Mouse (Mus musculus) adrenal gland, postnatal 4 days (tissue): Measurements from ENCODE around the gene Rasgrp3. TPM values are rescaled to one million over a fixed set of nuclear protein-coding genes. Genes with fewer than 3 reads are reported as not detected.
"Not testable (repeated sequence)": the region's sequence is repeated elsewhere in the genome, so short reads cannot be mapped to it uniquely, and the experiment has no call there.

Source experiments
- DNase-seq, 2 experiments: peaks; one replicate each; pipeline ENCODE4 v3.0.0; 2021 to 2022; ENCODE audit warnings: low spot score in 2 of 2, mixed read lengths in 2 of 2
- long read RNA-seq, 2 experiments: library from polyadenylated mRNA; stranded (forward); transcript quantifications; one replicate each; pipeline ENCODE4 v2.0.0; 2021
- total RNA-seq, 2 experiments: library from RNA; stranded (reverse); gene quantifications; 2 replicates each; pipeline ENCODE4 v1.2.3; 2021

Rasgrp3 gene
- 10 to 100 TPM; 27.3 to 27.5 TPM for total RNA-seq
- long read RNA-seq, experiment 1 = 0 reads
- long read RNA-seq, experiment 2, partial matches to known transcripts = 0 of 3 reads
- long read RNA-seq, experiment 2, other reads (novel, unspliced or antisense) = 3 of 3 reads

DNA sequence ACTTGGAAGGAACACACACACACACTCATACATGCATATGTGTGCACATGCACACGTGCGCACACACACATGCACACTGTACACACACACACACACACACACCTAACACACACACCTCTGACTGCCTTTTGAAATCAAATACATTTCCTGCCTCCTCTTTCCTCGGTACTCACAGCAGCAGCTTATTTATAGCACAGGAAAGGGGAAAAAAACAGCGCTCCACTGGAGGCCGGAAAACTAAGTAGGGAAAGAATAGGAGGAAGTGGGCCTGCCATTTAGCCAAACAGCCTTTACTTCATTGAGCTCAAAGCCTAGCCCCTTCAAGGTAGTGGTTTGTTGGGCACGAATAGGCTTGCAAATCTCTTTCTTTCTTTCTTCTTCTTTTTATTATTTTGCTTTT, at the start of gene Rasgrp3:
Gene Rasgrp3, plus strand, starts transcription at position 298 of the 400 bp plus-strand sequence.
- DNase-seq = no peak

DNA sequence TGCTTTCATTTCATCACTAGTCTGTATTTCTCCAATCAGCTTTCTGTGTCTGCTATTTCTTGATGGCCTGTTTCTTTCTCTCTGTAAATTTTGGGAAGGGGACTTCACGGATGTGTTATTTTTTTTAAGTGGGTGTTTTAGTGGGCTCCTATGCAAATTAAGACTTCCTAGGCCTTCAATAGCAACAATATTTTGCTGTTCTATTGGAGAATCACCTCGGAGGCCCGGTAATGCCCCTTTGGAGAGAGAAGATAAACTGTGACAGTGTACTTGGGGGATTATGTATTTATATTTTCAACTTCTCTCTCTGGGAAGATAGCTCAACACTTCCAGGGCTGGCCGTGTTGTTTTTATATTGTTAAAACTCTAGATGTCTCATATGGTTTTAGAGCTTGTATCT, 47.3 kb upstream of the Rasgrp3 start:
- no peak for DNase-seq

DNA sequence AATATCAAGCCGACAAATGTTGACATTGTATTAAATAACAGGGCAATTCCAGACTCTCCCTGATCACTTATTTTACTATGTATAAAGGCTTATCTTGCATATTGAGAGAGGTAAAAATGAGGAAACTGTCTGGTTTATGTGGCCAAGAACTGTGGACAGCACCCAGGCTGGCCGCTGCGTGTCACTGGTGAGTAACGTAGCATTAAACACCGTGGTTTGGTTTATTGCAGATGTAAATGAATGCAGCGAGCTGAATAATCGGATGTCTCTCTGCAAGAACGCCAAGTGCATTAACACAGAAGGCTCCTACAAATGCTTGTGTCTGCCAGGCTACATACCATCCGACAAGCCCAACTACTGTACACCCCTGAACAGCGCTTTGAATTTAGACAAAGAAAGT, 45.6 kb upstream of the Rasgrp3 start:
- DNase-seq = no peak

DNA sequence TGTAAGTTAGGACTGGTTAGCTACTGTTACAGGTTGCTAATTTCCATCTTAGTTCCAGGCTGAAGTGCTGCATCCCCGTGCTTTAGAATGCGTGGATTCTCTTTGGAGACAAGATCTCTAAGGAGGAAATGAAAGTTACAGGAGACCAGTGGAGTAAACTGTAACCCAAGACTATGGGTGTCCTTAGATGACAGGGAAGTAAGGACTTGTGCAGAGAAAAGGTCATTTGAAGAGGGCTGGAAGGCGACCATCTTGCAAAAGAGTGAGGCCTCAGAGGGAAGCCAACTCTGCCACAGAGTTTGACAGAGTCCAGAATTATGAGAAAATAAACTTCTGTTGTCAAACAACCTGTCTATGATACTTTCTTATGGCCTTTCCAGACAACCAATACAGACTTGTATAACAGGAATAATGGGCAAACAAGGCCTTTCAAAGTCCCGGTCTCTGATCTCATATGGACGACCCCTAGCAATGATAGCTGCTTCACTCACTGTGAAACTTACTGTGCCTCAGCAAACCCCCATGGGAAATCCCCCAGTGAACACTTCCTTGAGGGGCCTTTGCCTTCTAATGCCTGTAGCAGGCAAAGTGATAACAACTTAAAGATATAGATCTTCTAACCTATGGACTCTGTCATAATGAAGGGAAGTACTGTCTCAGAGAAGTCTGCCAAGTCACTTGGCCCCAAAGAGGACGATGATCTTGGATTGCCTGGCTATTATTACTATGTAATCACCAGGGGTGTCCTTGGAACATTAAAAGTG, 44.1 kb upstream of the Rasgrp3 start:
- DNase-seq = no peak

DNA sequence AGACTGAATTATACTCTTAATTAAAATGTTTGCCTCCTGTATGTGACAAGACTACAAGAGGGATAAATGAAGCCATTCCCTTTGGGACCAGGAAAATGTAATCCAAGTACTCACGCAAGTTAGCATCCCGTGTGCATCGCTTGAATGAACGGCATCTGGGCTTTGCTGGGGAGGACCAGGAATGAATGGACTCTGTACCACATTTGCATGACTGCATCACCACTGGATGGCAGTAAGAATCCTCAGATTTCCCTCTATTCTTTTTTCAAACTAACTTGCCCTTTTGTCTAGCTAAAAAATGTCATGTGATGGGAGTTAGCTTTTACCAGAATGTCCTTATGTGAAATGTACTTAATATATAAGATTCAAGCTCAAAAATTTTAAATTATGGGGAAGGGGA, 29.3 kb upstream of the Rasgrp3 start:
- no peak for DNase-seq

DNA sequence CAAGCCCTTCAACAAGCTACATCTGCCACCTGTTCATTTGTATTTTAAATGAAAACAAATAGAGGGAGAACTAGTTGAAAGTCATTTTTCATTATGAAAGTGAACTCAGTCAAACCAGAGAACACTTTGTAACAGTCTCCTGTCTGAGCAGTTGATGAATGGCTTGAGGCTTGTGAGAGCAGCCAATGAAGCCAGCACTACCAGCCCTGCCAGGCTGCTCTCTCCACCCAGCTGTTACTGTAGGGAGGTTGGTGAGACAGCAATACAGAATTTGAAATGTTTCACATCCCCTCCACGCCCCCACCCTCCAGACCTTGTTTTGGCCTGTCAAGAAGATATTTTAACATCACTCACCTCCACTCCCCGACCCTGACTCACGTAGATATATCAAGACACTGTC, 18.8 kb upstream of the Rasgrp3 start:
- DNase-seq = no peak

DNA sequence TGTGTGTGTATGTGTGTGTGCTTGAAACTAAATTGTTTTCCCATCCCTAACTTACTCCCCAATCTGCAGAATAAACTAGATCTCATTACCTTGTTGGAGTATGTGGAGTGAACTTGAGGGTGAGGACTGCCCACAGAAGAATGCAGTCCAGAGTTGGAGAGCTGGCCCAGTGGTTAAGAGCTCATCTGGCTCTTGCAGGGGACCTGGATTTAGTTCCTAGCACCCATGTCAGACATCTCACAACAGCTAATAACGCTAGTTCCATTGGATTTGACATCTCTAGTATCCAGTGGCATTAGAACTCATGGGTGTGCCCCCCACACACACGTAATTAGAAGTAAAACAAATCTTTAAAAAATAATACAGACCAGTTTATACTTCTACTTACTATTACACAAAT, 1.5 kb upstream of the Rasgrp3 start:
- DNase-seq = no peak

DNA sequence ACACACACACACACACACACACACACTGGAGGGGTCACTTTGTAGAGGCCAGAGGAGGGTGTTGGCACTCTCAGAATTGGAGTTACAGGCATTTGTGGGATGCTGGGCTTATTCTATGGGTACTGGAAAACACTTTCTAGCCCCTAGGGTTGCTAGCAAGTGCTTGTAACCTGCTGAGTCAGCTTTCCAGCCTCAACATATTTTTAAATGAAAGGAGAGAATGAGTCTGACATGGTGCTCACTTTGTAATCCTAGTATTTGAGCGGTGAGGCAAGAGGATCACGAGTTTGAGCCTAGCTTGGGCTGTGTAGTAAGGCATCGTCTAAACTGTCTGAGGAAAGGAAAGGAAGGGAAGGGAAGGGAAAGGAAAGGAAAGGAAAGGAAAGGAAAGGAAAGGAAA, 825 bp upstream of the Rasgrp3 start:
- no peak for DNase-seq

DNA sequence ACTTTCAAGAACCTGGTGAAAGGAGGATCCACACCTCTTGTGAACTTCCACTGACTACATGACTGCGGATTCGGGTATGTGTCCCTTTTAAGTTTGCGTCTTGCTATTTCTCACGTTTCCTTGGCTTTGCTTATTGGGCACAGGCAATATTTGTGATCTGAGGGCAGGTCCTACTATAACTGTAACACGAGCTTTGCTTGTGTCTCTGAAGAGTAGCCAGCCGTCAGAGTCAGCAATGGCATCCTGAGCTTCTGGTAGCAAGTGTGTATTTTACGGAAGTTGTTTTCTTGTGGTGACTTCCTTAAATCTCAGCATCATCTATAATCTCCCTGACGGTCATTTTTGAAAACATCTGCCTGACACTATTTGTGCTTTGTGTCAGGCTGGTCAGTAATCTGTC, 399 bp downstream of the Rasgrp3 start:
- DNase-seq = no peak

DNA sequence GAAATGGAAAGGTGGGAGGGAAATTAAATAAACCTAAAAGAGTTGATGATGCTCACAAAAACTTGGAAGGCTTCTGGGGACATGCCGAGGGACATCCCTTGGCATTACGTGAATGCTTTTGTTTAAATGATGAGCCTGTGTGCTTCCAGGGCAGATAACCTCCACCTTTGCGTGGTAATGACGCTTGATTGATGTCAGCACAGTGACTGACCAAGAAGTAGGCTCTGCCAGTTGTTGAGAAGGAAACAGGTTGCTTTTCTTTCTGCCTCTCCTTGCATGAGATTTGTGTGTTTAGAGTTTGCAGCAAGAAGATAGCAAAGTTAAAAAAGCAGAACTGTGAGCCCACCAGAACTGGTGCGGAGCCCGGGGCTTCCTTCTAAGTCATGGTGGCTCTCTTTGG, 1.1 kb downstream of the Rasgrp3 start:
- DNase-seq = no peak

DNA sequence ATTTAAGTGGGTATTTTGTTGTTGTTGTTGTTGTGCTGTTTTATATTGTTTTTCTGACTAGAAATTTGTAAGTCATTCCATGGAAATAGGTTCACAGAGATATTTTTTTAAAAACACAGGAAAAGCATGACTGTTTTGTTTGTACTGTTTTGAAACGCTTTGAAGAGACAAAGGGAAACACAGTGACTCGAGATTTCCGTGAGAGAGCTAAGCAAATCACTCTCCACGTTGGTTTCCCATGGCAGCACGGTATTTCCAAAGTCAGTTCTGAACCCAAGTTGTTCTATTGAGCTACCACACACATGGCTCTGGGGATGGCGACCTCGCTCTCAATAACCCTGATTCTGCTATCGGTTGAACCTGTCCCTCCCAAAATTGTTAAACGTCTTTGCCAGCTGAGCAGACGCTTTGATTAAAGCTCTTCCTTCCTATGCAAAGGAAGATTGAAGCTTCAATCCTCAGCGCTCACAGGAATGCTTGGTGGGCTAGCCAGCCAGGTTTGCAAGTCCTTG, 1.6 kb downstream of the Rasgrp3 start:
- DNase-seq = no peak

DNA sequence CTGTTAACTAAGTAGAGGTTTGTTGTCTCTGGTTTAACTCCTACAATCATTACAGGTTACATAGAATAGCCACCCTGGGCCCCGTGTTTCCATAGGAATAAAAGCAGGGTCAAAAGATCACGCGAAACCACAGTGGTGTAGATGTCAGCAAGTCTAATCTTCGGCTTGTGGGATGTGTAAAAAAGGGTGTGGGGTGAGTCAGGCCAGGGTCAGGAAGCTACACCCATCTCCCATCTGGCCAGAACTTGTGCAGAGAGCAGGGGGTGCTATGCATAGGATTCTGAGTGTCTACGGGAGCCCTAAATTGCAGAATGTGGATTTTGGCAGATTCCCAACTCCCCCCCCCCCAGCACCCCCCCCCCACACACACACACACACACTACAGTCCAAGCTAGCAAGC, 2.5 kb downstream of the Rasgrp3 start:
- DNase-seq = no peak

DNA sequence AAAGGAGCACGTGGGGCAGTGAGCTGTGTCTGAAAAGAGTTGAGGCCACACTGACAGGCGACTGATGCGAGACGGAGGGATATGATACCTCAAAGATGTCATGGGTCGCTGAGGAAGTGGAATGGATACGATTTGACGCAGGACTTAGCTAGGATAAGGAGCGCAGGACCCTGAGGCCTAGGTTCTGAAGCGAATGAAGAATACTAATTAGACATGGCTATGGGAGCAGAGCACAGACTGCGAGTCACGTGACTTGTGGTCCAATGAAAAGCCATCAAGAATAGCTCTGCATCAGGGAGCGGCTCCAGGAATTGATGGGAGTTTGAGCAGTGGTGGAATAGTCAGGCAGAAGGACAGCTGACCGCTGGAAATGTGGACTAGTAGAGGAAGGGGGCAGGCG, 3.4 kb downstream of the Rasgrp3 start:
- DNase-seq = no peak

DNA sequence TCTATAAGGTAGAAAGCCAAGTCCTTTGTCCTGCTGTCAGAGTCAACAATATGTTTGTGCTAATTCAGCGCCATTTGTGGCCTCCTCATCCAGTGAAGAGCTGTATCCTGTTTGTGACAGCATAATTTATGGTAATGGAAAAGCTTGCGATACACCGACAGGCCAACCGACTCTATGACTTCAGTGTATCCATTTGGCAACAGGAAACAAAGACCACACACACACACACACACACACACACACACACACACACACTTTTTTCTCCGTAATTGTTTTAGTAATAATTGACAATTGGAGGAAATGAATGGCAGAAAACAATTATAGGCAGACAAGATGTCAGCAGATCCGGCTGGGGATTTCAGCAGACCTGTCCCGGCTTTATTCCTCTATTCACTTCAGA, 4.9 kb downstream of the Rasgrp3 start:
- no peak for DNase-seq

DNA sequence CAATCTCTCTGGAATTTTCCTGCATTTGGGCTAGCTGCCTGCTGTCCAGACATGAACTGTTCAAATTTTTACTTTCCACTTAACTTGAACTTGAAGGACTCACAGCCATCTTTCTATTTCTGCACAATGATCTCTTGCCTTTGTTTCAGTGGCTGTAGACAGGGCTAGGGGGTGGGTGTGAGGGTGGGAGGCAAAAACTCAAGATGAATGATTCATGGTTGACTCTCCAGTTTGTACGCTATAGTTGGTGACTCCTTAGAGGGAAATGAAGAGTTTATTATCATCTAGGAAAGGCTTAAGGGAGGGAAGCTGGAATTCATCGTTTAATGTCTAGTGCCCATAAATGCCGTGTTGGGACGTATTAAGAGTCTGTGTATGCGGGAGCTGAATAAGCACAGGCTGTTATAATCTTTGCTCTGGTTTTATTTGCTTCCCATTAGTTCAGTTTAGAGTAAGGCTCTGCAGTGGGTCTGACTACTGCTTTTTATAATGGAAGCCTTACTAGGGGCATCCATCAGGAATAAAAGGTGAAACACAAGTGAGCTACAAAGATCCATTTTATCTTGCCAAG, 5.6 kb downstream of the Rasgrp3 start:
- DNase-seq = no peak

DNA sequence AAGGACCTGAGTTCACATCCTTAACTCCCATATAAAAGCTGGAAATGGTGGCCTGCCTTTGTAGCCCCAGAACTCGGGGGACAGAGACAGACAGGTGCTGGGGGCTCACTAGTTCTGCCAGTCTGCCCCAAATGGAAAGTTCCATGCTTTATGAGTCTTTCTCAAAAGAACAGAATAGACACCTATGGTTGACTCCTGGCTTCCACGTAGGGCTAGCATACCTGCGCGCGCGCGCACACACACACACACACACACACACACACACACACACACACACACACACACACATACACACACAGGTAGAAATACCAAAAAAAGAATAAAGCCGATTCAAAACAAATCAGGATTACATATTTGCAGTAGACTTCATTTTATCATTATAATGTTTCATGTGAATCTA, 6.7 kb downstream of the Rasgrp3 start:
- DNase-seq = no peak

DNA sequence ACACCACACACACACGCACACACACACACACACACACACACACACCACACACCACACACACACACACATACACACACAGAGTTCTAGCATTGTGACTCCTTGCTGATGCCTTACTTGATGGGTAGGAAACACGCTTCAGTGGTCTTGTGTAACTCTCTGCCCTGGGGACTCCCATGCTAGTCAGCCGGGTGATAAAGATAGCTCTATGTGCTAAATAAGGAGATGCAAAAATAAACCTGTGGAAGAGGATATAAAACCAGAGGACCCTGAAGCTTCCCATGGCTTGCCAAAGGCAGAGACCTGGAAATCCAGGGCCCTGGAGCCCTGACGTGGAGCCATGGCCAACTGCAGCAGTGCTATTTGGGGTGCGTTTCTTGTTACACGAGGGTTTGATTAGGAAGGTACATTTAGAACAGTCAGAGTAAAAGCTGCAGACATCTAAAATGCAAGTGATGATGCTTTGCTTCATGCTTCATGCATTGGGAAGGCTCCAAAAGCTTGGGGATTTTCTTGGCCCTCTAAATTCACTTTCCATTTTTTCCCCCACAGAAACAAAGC, 7.4 kb downstream of the Rasgrp3 start:
- no peak for DNase-seq

DNA sequence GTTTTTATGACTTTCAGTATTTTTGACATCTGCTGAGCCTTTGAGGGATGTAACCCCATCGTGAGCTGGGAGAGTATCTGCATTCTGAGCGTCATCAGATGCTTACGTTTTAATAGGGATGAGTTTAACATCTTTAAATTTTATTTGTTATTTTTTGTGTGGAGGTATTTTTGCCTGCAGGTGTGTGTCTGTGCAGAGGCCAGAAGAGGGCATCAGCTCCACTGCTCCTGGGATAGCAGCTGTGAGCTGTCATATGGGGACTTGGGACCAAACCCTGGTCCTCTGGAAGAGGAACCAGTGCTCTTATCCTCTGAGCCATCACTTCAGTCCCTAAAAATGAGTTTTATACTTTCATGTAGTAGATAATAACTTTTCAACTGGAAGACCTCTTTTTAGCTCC, 12.6 kb downstream of the Rasgrp3 start:
- no peak for DNase-seq

DNA sequence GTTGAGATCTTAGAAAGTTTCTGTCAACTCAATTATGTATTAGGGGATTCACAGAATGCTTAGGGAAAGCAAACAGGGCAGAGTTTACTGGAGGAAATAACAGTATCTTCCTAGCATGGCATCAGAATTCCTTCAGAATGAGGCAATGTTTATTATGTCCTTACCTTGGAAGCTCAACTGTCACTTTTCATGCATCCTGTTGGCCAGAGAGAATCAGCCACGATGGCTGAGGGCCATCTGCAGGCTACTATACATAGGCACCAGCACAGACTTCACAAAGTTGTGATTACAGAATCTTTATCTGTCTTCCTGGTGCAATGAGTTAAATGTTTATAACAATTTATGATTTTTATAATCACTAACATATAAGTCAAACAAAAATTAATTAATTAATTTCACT, 13.3 kb downstream of the Rasgrp3 start:
- no peak for DNase-seq

DNA sequence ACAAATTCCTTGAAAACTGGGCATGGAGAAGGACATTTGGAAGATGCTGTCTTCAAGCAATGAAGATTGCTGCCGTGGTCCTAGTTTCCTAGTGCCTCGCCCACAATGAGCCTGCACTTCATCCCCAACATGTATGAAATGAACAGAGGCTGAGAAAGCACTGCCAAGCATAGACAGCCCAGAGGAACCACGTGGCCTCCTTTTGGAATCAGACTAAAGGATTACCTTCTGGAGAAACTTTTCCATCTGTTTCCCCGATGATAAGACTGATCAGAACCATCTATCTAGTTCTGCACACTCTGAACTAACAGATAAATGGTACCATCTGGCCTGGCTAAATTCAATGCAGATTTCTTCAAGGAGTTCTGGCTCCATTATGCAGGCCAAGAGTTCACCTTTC, 16.6 kb downstream of the Rasgrp3 start:
- no peak for DNase-seq

DNA sequence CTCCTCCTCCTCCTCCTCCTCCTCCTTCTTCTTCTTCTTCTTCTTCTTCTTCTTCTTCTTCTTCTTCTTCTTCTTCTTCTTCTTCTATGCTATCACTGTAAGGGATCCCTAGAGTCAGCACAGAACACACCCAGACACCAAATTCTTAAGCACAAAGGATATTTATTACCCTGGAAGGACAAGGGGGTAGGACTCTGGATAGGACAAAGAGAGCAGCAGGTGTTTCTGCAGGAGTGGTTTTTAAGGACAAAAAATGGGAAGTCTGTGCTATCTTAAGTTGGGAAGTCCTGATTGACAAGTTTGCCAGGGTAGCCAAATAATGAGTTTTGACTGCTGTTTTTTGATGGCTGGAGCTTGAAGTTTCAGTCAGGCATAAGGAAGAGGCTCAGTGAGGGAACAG, 17.9 kb downstream of the Rasgrp3 start:
- no peak for DNase-seq

DNA sequence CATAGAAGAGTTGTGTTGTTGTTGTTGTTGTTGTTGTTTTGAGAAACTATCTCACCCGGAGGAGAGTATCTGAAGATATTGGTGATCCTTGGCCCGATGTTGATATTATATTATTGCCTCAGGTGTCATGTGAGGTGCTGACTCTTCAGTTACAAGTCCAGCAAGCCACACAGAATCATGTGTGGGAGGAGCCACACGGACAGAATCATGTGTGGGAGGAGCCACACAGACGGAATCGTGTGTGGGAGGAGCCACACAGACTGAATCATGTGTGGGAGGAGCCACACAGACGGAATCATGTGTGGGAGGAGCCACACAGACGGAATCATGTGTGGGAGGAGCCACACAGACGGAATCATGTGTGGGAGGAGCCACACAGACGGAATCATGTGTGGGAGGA, 20.4 kb downstream of the Rasgrp3 start:
- DNase-seq = not testable (repeated sequence)

DNA sequence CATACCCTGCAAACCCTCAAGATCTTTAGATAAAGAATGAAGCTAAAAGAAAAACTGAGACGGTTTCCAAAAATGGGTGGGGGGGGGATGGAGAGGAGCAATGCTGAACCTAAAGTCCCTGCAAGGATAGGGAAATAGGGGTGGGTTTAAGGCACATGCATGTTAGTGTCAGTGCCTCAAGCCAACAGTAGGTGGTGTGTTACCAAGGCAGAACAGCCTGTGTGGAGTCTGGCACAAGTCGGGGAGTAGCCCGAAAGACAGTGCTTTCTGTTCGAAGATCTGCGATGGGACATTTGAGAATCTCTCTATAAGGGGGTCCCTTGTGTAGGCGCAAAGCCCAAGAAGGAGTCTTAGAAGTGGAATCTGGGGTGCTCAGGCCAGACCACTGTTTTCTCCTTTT, 24.9 kb downstream of the Rasgrp3 start:
- DNase-seq = no peak
